Mouse (Mus musculus): Measurements from ENCODE around the gene Tmpo. TPM values are rescaled to one million over a fixed set of nuclear protein-coding genes. Genes with fewer than 3 reads are reported as not detected.
A peak's percentile ranks its signal among the peaks of the same experiment; 100 is the strongest.

Tmpo gene
- polyA plus RNA-seq, 1 experiment = 146 TPM

DNA sequence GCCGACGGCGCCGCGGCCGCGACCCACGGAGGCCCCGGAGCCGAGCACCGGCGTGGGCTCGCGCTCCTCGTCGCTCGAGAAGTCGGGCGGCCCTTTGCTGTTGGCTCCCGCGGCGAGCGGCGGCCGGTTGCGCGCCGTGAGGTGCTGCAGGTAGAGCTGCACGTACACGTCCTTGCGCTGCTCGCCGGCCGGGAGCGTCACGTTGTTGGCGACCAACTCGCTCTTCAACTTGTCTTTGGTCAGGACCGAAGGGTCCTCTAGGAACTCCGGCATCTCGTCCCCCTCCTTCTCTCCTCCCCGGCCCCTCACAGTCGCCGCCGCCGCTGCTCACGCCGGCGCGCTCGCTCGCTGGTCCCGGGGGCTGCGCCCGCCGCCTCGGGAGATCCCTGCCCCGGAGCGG, 10.1 kb downstream of the Tmpo start:
- H3K36me3 ChIP-seq (ENCODE audit: control insufficient read depth, insufficient read depth, low read length) = no peaks in the 10 kb centered on the region
- H3K27me3 ChIP-seq (ENCODE audit: control insufficient read depth, insufficient read depth, low read length) = no peaks in the 10 kb centered on the region
- peaks cover 12% of the 10 kb centered on the region for H3K4me1 ChIP-seq (replicated peaks; ENCODE audit: control insufficient read depth, insufficient read depth, low read length)
- H3K27ac ChIP-seq (ENCODE audit: control insufficient read depth, insufficient read depth, low read length) = peak overlapping the region; percentile 59
- no peak for DNase-seq
- peak overlapping the region; percentile 93 for H3K4me3 ChIP-seq (ENCODE audit: control insufficient read depth, insufficient read depth, low read length)
- WGBS = under 1% methylated on average over 59 of the region's 59 CpGs
- no peak for TF ChIP-seq CTCF (IDR thresholded peaks at IDR 0.05; ENCODE audit: borderline replicate concordance, control insufficient read depth, extremely low read depth, insufficient read depth, low read length, poor library complexity)
- TF ChIP-seq POLR2A (IDR thresholded peaks at IDR 0.05; ENCODE audit: control insufficient read depth, extremely low read depth, insufficient read depth, low read length, poor library complexity) = no peak

GRCm38 (mm10) chr10:91170143-91170941, 10.8 kb downstream of the Tmpo start:
- Histone ChIP-seq H3K27ac (ENCODE audit: control insufficient read depth, insufficient read depth, low read length) (peak overlapping the region; percentile 59), H3K4me1 (replicated peaks; ENCODE audit: control insufficient read depth, insufficient read depth, low read length) (peaks cover 12% of the 10 kb centered on the region), H3K36me3 (ENCODE audit: control insufficient read depth, insufficient read depth, low read length) (peaks cover under 1% of the 10 kb centered on the region; the same call in 1 of the 2 replicates), H3K4me3 (ENCODE audit: control insufficient read depth, insufficient read depth, low read length) (peak overlapping the region; percentile 93), H3K27me3 (ENCODE audit: control insufficient read depth, insufficient read depth, low read length) (no peaks in the 10 kb centered on the region)
- TF ChIP-seq POLR2A (IDR thresholded peaks at IDR 0.05; ENCODE audit: control insufficient read depth, extremely low read depth, insufficient read depth, low read length, poor library complexity) = no peak
- peak; percentile 70; the same call in 1 of the 2 replicates for TF ChIP-seq CTCF (IDR thresholded peaks at IDR 0.05; ENCODE audit: borderline replicate concordance, control insufficient read depth, extremely low read depth, insufficient read depth, low read length, poor library complexity)
- DNase-seq = peak; percentile 85
- WGBS = under 1% methylated on average over 50 of the region's 50 CpGs

DNA sequence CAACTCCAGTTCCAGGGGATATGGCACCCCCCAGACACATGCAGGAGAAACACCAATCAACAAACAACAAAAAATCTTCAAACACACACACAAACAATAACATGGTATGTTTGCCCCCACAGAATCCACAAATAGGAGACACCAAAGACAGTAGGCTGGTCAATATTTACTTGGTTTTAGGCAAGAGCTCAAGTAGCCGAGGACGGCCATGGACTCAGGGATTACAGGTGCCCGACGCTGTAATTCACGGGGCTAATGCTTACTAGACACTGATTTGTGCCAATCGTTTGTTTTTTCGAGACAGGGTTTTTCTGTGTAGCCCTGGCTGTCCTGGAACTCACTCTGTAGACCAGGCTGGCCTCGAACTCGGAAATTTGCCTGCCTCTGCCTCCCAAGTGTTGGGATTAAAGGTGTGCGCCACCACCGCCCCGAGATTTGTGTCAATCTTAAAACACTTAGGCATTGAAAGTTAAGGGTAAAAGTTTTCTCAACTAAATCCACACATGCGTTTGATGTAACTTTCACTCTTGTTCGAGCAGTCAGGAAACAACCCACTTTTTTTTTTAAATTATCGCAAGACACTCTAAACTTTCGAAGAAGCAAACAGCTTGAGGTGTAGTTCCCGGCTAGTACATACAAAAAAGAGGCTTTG, 11.6 kb downstream of the Tmpo start:
- WGBS = 3% methylated on average over 17 of the region's 17 CpGs
- TF ChIP-seq POLR2A (IDR thresholded peaks at IDR 0.05; ENCODE audit: control insufficient read depth, extremely low read depth, insufficient read depth, low read length, poor library complexity) = no peak
- no peak for TF ChIP-seq CTCF (IDR thresholded peaks at IDR 0.05; ENCODE audit: borderline replicate concordance, control insufficient read depth, extremely low read depth, insufficient read depth, low read length, poor library complexity)
- Histone ChIP-seq H3K4me3 (ENCODE audit: control insufficient read depth, insufficient read depth, low read length) (peak overlapping the region; percentile 55), H3K27ac (ENCODE audit: control insufficient read depth, insufficient read depth, low read length) (peak overlapping the region; percentile 43), H3K27me3 (ENCODE audit: control insufficient read depth, insufficient read depth, low read length) (no peaks in the 10 kb centered on the region), H3K4me1 (replicated peaks; ENCODE audit: control insufficient read depth, insufficient read depth, low read length) (peaks cover 12% of the 10 kb centered on the region), H3K36me3 (ENCODE audit: control insufficient read depth, insufficient read depth, low read length) (peaks cover 8% of the 10 kb centered on the region)
- no peak for DNase-seq

DNA sequence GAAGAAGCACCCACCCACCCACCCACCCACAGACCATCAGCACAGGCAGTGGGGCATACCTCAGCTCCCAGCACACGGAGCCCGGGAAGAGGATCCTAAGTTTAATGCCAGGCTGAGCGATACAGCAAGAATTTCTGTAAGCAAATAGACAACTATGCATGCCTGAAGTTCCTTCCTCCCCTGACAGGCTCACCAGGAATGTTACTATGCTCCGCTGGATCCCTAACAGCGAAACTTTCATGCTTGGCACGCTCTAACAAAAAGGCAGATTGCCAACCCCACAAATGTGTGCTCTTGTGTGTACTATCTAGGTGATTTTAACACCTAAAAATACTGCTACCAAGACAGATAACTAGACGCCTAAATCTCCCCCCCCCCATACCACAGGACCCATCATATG, 13.8 kb downstream of the Tmpo start:
- H3K27me3 ChIP-seq (ENCODE audit: control insufficient read depth, insufficient read depth, low read length) = no peaks in the 10 kb centered on the region
- TF ChIP-seq POLR2A (IDR thresholded peaks at IDR 0.05; ENCODE audit: control insufficient read depth, extremely low read depth, insufficient read depth, low read length, poor library complexity) = no peak
- no peak for TF ChIP-seq CTCF (IDR thresholded peaks at IDR 0.05; ENCODE audit: borderline replicate concordance, control insufficient read depth, extremely low read depth, insufficient read depth, low read length, poor library complexity)
- peaks cover 12% of the 10 kb centered on the region for H3K4me1 ChIP-seq (replicated peaks; ENCODE audit: control insufficient read depth, insufficient read depth, low read length)
- no peak overlapping the region for H3K4me3 ChIP-seq (ENCODE audit: control insufficient read depth, insufficient read depth, low read length)
- no peak overlapping the region for H3K27ac ChIP-seq (ENCODE audit: control insufficient read depth, insufficient read depth, low read length)
- WGBS = 81% methylated on average over 7 of the region's 7 CpGs
- peaks cover 29% of the 10 kb centered on the region for H3K36me3 ChIP-seq (ENCODE audit: control insufficient read depth, insufficient read depth, low read length)
- no peak for DNase-seq

DNA sequence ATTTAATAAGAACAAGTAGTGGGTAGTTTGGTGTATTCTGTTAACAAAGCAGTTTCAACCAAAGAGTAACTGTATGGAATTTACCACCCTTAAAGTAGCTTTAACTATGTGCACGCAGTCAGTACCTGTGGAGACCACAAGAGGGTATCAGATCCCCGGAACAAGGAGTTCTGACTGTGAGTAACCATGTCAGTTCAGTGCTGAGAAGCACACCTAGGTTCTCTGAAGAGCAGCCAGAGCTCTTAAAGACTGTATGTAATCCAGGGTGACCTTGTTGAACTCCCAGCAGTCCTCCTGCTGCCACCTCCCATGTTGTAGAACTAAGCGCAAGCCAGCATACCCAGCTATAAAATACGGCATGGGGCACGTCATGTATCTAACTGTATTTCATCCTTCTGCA, 14.2 kb downstream of the Tmpo start:
- 51% methylated on average over 5 of the region's 5 CpGs for WGBS
- TF ChIP-seq POLR2A (IDR thresholded peaks at IDR 0.05; ENCODE audit: control insufficient read depth, extremely low read depth, insufficient read depth, low read length, poor library complexity) (no peak), CTCF (IDR thresholded peaks at IDR 0.05; ENCODE audit: borderline replicate concordance, control insufficient read depth, extremely low read depth, insufficient read depth, low read length, poor library complexity) (no peak)
- Histone ChIP-seq H3K27me3 (ENCODE audit: control insufficient read depth, insufficient read depth, low read length) (no peaks in the 10 kb centered on the region), H3K4me3 (ENCODE audit: control insufficient read depth, insufficient read depth, low read length) (no peak overlapping the region), H3K36me3 (ENCODE audit: control insufficient read depth, insufficient read depth, low read length) (peaks cover 33% of the 10 kb centered on the region), H3K27ac (ENCODE audit: control insufficient read depth, insufficient read depth, low read length) (no peak overlapping the region), H3K4me1 (replicated peaks; ENCODE audit: control insufficient read depth, insufficient read depth, low read length) (peaks cover 12% of the 10 kb centered on the region)
- peak; percentile 83 for DNase-seq

DNA sequence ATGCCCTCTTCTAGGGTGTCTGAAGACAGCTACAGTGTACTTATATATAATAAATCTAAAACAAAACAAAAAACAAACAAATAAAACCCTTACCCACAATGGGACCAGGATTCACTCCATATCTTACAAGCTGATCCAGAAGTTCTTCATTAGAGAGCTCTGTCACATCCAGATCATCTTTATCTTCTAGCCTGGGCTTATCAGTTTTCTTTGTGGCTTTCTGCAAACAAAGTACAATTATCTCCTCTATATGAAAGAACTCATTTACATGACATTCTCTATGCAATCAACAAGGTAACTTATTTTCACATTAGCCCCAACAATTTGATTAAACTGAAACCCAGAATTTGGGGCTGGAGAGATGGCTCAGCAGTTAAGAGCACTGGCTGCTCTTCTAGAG, 15.3 kb downstream of the Tmpo start:
- peaks cover 44% of the 10 kb centered on the region for H3K36me3 ChIP-seq (ENCODE audit: control insufficient read depth, insufficient read depth, low read length)
- H3K4me3 ChIP-seq (ENCODE audit: control insufficient read depth, insufficient read depth, low read length) = no peak overlapping the region
- H3K27ac ChIP-seq (ENCODE audit: control insufficient read depth, insufficient read depth, low read length) = no peak overlapping the region
- TF ChIP-seq POLR2A (IDR thresholded peaks at IDR 0.05; ENCODE audit: control insufficient read depth, extremely low read depth, insufficient read depth, low read length, poor library complexity) (no peak), CTCF (IDR thresholded peaks at IDR 0.05; ENCODE audit: borderline replicate concordance, control insufficient read depth, extremely low read depth, insufficient read depth, low read length, poor library complexity) (no peak)
- peaks cover 12% of the 10 kb centered on the region for H3K4me1 ChIP-seq (replicated peaks; ENCODE audit: control insufficient read depth, insufficient read depth, low read length)
- H3K27me3 ChIP-seq (ENCODE audit: control insufficient read depth, insufficient read depth, low read length) = no peaks in the 10 kb centered on the region
- no peak for DNase-seq
